Mouse (Mus musculus) cerebellum, postnatal 10 days (tissue): ENCODE data around the gene Sec14l2.

Experiments
- DNase-seq, 2 experiments: peaks; one replicate each; pipeline ENCODE4 v3.0.0; 2021; ENCODE audit warnings: mixed read lengths in 2 of 2

Gene Sec14l2

DNA sequence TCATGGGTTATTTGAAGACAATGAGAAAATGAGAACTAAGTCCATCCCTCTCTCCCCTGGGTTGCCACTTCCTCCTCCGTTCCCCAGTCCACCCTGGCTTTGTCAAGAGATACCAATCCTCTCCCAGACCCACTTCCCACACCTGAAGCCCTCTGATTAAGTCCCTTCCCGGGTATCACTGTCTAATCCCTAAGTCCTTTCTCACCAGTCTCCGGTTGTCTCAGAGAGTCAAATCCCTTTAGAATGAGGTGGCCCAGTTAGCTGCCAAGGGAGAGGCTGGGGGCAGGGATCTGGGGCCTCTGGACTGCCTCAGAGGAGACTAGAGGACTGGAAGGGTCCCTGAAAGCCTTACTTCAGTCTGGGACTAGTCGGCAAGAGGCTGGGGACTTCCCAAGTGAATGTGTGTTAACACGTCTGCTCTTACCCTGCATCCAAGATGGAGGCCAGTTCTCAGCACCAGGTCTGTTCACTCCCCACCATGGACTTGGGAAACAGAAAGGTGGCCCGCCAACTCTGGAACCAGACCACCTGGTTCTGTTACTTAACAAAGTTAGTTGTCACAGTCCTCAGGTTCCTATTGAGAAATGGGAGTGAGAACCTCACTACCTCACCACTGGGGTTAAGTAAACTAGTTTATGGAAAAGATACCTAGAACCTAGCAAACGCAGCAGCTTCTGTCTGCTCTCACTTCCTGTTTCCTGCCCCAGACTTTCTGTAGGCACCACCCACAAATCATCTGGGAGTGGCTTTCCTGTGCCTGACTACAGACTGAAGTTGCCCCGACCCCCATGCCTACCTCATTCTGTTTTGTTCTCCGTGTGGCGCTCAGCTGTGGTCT, at the start of gene Sec14l2:
TSS of gene Sec14l2 (minus strand) at position 674 of the 838 bp plus-strand sequence.
- no peak for DNase-seq

DNA sequence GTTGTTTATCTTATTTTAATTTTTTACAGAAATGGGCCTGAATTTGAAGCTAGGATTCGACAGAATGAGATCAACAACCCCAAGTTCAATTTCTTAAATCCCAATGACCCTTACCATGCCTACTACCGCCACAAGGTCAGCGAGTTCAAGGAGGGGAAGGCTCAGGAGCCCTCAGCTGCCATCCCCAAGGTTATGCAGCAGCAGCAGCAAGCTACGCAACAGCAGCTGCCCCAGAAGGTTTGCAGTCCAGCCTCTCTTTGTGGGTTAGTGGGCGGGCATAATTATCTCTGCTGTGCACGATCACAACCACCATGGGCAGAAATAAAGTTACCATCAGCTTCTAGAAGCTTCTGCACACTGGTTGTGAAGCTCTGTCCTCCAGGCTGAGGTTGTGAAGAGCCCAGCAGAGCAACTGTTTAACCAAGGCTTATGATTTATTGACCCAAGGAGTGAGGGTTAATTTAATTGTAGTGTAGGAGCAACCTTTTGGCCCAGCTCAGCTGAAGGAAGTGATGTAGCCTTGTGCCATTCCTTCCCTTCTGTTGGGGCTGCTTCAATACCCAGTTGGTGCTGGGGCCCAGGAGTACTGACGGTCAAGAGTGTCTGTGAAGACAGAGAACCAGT, 43.4 kb upstream of the Sec14l2 start:
- no peak for DNase-seq

DNA sequence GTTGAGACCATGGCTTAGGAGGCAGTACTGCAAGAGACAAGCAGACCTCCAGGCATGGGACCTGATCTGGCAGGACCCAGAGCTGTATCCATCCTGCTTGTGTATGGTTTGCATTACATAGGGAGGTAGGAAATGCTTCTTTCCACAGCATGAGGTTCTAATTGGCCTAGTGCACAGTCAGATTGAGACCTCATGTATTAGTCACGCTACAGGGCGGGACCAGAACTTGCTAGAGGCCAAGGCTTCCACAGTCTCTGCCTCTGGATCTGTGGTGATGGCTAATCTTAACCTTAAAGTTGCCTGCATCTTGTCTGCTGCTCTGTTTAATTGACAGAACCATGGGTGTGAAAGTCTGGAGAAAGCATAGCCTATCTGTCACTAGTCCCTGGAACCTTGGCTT, 41.5 kb upstream of the Sec14l2 start:
- DNase-seq: no peak

DNA sequence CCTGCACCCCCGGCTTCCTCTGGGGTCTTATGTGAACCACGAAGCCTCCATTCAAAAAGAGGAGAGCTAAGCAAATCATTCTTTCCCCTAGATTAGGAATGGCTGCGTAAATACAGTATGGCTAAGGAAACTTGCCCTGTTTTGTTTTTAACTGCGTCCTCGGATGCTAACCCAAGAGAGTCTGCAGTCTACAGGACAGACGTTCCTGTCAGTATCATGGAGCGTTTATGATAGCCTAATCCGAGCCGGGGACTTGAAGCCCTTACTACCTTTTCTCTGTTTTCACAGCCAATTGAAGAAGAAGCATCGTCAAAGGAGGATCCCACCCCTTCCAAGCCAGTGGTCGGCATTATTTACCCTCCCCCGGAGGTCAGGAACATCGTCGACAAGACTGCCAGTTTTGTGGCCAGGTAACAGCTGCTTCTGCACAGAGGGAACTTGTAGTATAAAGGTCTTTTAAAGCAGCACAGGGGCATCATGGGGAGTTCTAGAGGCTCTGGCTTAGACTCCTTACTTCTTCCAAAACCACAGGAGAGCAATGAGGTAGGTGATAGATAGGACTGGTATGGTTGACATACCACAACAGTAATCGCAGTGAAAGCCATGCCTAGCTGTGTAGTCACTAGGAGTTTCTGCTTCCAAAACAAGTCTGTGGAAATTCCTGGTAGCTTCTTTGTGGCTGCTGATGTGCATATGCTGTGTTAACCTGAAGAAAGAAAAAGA, 37.7 kb upstream of the Sec14l2 start:
- DNase-seq: peak in 1 of 2 experiments; percentile 33

DNA sequence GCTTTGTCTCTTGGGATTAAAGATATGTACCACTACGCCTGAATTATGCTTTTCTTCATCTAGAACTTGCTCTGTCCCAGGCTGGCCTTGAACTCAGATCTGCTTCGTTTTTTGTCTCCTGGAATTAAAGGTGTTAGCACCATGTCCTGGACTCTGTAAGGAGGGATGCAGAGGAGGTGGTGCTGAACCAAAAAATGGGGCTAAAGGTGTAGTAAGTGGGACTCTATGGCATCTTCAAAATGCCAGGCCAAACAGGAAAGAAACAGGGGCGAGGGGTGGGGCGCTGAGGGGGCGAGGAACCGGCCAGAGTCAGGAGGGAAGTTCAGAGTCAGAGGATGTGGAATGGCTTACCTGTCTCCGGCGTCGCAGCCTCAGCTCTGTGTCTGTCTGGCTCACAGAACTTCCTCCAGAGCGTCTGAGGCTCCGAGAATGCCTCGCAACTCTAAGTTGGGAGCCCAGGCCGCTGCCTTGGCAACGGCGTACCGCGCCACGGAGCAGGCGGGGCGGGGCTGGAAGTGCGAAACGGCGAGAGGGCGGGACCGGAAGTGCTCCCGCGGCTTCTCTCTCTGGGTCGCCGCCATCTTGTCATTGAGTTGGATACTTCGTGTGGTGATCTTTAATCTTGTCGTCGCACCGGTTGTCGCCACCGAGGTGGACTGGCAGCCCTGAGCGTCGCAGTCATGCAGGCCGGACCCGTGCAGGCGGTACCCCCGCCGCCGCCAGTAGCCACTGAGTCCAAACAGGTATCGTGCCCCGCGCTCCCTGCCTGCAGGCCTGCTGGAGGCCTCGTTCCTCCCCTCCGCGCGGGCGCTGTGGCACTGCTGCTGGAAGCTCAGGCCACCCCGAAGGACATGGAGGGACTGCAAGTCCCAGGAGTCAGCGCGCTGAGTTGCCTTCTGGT, 36.8 kb upstream of the Sec14l2 start, which contains the start of the genes Ccdc157 and Sf3a1:
TSS of gene Ccdc157 (minus strand) at position 486 of the 901 bp plus-strand sequence.
TSS of gene Sf3a1 (plus strand) at position 543 of the 901 bp plus-strand sequence.
- DNase-seq: peak; percentile 98

DNA sequence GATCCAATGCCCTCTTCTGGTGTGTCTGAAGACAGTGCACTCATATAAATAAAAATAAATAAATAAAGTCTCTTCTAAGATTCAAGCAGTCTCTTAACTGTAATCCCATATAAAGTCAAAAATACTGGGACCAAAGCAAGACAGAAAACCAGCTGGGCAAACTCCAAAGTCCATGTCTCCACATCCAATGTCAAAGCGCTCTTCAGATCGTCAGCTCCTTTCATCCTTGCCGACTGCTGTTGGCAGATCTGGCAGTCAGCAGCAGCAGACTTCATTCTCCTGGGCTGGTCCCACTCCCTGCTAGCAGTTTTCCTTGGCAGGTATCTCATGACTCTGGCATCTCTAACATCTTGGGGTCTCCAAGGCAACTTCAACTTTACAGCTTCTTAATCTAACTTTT, 35.5 kb upstream of the Sec14l2 start:
- DNase-seq: no peak

DNA sequence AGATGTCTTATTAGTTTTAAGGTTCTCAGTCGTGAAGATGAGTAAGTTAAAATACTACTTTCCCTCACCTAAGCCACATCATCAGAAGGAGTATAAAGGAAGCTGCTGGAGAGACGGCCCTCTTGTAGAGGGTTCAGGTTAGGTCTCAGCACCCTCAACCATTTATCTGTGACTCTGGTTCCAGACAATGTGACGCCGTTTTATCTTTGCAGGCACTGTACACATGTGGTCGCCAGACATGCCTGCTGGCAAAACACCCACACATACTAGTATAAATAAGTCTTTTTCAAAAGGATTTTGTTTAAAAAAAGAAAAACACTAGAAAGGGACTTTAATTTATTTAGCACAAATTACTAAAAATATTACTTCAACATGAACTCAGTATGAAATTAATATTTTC, 32.4 kb upstream of the Sec14l2 start:
- no peak for DNase-seq

DNA sequence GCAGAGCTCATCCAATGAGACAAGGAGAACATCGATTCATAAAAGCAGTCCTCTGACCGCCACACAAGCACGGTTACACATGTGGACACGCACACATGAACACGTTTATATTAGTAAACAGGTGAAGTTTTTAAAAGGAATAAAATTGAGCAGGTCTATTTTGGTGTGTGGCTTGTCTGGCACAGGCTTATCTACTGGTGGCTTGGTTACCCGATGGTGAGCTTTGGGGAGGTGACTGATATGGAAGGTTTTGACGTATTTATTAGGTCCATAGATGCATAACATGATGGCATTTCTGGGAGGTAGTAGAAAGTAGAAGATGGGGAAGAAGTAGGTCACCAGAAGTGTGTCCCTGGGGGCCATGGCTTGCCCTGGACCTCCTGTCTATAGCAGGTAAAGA, 30.5 kb upstream of the Sec14l2 start:
- no peak for DNase-seq

DNA sequence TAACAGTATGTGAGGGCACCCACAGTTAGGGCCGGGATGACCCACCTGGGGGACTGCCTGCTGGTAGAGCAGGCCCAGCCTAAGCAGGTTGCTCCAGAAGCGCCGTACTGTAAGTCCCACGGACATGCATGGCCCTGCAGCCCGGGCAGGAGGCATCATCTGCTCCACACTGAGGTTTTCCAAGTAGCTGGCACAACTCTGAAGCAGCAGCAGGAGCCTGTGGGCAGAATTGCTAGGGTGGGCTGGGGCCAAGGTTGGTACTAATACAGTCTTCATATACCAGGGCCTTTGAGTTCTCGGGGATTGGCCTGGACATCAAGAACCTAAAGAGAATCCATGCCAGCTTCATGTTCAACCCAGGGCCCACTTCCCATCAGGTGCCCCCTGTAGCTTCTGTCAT, 26.7 kb upstream of the Sec14l2 start:
- peak; percentile 68 to 79 for DNase-seq

DNA sequence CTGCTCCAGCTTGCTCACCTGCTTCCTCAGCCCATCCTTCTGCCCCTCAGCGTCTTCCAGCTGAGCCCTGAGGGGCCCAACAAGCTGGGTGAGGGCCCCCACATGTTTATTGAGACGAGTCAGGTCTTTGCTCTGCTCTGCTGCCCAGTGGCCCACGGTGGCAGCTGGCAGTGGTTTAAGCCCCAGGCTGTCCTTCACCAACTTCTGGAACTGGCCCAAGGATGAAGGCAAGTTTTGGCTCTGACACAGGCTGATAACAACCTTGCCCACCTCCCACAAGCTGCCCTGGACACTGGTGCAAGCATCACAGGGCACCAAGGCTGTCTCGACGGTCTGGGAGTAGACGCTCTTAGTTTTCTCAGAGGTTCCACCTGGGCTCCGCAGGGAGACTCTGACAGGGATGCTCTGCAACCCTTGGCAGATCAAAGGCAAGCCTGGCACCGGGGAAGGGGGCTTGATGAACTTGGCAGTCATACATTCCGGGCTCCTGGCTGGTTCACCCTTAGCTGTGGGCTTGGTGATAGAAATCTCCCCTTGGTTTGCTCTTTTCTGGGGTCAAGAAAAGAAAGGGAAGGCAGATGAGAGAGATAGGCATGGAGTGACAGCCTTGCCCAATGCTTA, 25.4 kb upstream of the Sec14l2 start:
- DNase-seq: peak; percentile 54 to 63

DNA sequence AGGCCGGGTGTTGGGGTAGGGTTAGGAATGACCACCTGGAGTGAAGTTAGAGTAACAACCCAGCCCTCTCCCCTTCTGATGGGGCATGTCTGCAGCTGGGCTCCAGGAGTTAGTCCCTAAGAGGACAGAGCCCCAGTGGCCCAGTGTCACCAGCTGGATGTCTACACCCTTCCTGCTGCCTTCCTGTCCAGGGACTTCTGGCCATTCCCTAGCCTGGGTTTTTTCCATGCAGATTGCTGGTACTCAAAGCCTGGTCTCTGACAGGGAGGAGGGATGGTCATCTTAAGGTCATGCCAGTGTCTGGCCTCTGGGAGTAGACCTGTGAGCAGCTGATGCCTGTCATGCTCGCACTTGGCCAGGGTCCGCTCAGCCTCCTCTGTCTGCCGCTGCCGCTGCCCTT, 24.9 kb upstream of the Sec14l2 start:
- DNase-seq: no peak

DNA sequence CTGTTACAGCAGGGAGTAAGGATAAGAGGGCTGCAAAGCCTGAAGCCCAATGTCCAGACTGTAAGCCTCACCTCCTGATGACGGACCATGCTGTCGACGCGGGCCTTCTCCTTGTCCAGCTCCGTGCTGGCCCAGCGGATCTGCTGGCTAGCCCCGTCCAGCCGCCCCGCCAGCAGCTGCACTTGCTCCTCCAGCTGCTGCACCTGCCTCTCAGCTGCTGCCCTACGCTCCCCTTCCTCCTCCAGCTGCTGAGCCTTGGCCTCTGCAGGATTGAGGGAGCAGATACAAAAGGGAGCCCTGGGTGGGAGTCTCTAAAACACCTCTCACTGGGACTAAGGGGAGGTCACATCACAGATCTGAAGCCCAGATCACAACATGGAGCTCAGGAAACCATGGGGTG, 23.9 kb upstream of the Sec14l2 start:
- no peak for DNase-seq

DNA sequence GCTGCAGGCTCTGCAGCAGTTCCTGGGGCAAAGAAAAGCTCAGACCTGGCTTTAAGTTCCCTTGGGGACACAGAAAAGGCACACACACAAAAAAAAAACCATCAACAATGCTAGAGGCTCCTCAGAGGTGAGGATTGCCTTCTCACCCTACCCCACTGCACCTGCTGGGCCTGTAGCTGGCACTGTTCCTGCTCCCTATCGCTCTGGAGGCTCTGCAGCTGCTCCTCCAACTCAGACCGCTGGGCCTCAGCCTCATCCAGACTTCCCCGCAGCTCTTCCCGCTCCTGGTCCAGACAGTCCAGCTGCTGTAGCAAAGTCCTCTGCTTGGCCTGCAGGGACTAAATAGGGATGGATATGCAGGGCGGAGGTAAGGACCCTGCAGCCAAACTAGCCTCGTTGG, 23.2 kb upstream of the Sec14l2 start:
- no peak for DNase-seq

DNA sequence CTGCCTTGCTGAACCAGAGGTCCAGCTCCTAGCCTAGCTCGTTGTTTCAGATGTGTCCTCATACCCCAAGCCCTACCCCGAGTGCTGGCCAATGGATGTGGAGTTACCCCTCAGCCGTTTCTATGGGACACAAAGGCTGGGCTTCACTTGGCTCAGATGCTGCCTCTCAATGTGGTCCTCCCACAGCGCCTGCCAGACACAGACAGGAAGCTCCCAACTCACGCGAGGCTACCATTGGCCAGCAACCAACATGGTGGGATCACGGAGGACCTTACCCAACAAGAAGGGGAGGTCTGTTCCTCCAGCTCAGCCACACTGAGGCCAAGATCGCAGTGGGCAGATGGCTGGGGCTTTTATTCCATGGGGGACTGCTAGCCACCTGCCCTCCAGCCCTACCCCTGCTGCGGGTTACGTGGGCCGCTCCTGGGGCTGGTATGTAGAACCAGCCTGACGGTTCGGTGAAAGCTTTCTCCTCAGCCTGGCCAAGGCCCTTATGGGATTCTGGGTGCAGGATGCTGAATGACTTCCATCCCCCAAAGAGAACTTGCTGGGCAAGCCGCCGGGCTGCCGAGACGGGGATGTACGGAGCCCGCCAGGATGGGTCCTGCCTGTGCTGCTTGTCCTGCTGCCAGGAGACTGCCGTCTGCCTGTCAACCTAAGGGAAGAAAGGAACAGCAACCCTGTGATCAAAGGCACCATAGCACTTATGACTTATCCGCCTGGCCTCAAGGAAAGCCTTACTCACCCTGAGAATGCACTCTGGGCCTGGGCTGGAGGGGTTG, 20.3 kb upstream of the Sec14l2 start:
- DNase-seq: peak; percentile 85 to 89

DNA sequence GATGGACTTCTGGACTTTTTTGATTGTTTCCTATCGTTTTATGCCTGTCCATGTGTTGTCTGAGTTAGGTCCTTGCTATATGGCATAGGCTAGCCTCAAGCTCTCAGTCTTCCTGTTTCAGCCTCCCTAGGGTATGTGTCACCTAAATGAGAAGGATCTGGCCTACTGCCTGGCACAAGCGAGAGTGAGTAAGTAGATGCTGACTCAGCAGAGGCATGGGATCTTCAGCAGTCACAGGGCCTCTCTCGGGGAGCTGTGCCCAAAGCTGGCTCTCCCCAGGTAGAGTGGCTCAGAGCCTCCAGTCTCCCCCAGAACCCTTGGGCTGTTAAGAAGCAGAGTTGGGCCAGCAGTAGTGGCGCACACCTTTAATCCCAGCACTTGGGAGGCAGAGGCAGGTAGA, 19.1 kb upstream of the Sec14l2 start:
- DNase-seq: no peak

DNA sequence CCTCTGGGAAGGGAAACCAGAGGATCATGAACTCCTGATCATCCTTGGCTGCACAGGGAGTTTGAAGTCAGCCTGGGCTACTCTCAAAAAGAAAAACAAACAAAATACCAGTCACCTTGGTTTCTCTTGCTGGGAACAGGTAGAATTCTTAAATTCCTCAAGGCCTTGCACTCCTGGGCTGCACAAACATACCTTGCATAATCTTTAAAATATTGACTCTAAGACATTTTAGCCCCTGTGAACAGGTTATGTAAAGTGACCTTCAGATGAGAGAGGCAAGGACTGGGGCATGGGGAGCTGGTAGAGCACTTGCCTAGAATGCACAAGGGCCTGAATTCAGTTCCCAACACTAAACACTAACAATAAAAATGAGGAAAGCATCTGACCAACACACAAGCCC, 18.3 kb upstream of the Sec14l2 start:
- no peak for DNase-seq

DNA sequence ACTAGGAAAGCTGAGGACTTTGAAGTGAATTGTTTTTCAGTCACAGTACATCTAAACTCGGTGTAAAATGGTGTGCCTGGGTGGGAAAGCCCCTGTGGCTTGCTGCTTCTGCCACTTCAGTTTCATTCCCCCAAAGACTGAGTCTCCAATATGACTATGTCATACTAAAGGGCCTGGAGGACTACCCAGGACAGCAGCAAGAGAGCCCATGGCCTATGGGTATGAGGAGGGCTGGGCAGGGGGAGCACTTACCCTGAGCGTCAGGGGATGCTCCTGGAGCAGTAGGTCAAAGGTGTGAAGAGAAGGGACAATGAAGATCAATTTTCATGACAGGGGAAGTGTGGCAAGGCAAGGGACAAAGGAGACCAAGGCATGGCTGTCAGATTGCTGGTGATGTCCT, 15.7 kb upstream of the Sec14l2 start:
- DNase-seq: no peak

DNA sequence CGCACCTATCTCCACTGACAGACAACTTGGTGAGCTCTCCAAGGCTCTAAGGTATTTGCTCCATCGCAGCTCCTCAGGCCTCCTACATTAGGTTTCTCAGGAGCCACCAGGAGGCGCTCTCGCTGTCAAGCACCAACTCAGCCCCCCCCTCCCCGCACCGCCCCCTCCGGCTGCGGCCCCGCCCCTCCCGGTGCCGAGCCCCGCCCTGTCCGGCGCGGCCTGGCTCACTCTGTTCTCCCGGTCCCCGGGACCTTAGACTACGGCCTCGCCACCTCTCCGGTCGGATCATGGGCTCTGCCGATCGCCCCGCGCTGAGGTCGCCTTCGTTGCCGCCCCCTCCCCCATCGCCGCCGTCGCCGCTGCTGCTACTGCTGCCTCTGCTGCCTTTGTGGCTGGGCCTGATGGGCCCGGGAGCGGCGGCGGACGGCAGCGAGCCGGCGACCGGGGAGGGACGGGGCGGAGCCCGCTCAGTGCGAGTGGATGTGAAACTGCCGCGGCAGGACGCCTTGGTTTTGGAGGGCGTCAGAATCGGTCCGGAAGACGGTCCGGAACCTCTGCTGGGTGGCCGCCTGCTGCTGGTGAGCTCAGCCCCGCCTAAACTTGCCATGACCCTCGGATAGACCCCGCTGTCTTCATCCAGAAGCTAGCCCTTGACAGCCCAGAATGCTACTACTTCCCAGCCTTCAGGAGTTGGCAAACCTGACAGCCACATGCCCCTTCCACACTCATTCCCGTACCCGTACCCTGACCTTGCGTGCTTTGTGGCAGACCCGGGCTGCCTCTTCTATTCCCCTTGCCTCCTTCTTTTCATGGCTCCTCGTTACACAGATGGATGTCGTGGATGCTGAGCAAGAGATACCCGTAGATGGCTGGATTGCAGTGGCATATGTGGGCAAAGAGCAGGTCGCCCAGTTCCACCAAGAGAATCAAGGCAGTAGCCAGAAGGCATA, 12.0 kb upstream of the Sec14l2 start, which contains the start of gene Rnf215:
TSS of gene Rnf215 (plus strand) at position 217 of the 950 bp plus-strand sequence.
- peak; percentile 97 to 98 for DNase-seq

DNA sequence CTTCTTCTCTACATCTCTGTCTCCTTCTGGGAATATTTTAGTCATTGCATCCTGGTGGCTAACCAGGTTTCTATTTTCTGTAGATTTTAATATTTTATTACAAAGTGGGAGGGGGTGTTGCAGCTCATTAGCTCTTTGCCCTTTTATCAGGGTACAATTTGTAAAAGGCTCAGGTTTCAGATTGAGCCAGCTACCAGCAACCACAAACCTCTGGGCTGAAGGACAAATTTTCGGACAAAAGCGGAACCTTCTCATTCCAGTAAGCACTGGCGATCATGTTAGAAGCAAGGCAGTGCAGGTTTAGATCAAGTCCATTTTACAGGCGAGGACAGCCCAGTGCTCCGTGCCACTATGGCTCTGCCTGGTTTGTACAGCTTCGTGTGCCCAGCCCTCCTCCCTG, 11.2 kb upstream of the Sec14l2 start:
- DNase-seq: no peak

DNA sequence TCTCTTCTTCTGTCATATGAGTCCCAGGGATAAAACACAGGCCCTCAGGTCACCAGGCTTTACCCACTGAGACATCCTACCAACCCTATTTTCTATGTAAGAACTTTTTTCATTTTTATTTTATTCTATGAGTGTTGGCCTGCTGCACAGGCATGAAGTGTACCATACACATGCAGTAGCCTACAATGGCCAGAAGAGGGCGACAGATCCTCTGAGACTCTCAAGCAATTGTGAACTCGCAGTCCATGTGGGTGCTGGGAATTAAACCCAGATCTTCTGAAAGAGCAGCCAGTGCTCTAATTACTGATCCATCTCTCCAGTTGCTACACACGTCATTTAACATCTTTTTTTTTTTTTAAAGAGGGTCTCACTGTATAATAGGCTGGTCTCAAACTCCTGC, 10.2 kb upstream of the Sec14l2 start:
- peak; percentile 28 to 39 for DNase-seq
